Mouse (Mus musculus): ENCODE measurements around the gene Ppp2r5a. TPM values are rescaled to one million over a fixed set of nuclear protein-coding genes. Genes with fewer than 3 reads are reported as not detected.

Ppp2r5a gene
- polyA plus RNA-seq, 1 experiment from 2014 or later, result 20.6 TPM

DNA sequence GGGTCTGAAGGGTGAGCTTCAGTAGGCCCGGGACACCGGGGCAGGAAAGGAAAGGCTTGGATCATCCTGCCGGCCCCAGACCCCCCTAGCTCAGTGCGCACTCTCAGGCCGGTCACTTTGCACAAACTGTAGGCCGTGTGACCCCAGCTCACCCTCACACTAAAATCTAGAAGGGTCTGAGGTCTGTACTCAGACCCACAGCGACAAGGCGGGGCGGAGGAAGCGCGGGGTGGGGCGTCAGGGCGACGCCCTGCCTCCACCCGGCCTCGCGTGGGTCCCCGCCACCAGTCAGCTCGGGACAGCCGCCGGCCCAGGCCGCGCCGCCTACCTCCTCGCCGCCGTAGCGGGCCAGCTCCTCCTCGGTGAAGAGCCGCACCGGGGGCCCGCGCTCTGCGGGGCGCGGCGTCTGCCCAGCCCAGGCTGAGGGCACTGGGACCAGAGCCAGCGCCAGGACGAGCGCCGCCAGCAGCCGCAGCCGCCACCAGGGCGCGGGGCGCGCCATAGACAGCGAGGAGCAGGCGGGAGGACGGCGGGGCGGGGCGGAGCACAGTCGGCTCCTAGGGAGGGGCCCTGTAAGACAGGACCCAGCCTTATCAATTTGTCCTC is 85.4 kb downstream of the Ppp2r5a start, which contains the start of gene Nenf:
Gene Nenf (minus strand): TSS at position 604 of the 606 bp plus-strand sequence.
- H3K27me3 ChIP-seq, result no peaks in the 10 kb centered on the region
- no peaks in the 10 kb centered on the region for H3K36me3 ChIP-seq
- H3K9ac ChIP-seq, result peak within 1 kb of the TSS; percentile 85
- H3K4me1 ChIP-seq, result peaks cover 20% of the 10 kb centered on the region
- peak; percentile 84 for ATAC-seq (ENCODE audit: insufficient number of reproducible peaks, low FRiP score, low TSS enrichment, low read depth)
- no peaks in the 10 kb centered on the region for H3K9me3 ChIP-seq
- peak within 1 kb of the TSS; percentile 69 for H3K4me2 ChIP-seq
- H3K4me3 ChIP-seq, result peak within 1 kb of the TSS; percentile 77
- under 1% methylated on average over 49 of the region's 54 CpGs for WGBS
- H3K27ac ChIP-seq, result peak within 1 kb of the TSS; percentile 85

DNA sequence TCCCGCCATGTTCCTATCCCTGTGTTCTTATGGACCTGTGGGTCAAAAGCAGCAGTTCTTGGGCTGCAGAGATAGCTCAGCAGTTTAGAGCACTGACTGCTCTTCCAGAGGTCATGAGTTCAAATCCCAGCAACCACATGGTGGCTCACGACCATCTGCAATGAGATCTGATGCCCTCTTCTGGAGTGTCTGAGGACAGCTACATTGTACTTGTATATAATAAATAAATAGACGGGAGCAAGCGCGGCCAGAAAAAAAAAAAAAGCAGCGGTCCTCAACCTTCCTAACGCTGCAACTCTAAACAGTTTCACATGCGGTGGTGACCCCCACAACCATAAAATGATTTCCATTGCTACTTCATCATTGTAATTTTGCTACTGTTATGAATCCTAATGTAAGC is 86.3 kb downstream of the Ppp2r5a start:
- no peaks in the 10 kb centered on the region for H3K27me3 ChIP-seq
- peak overlapping the region; percentile 77 for H3K4me3 ChIP-seq
- no peak for ATAC-seq (ENCODE audit: insufficient number of reproducible peaks, low FRiP score, low TSS enrichment, low read depth)
- no peaks in the 10 kb centered on the region for H3K9me3 ChIP-seq
- H3K36me3 ChIP-seq, result no peaks in the 10 kb centered on the region
- no peak overlapping the region for H3K9ac ChIP-seq
- peak overlapping the region; percentile 69 for H3K4me2 ChIP-seq
- no peak overlapping the region for H3K27ac ChIP-seq
- peaks cover 20% of the 10 kb centered on the region for H3K4me1 ChIP-seq
- WGBS, result 83% methylated on average over 8 of the region's 8 CpGs

DNA sequence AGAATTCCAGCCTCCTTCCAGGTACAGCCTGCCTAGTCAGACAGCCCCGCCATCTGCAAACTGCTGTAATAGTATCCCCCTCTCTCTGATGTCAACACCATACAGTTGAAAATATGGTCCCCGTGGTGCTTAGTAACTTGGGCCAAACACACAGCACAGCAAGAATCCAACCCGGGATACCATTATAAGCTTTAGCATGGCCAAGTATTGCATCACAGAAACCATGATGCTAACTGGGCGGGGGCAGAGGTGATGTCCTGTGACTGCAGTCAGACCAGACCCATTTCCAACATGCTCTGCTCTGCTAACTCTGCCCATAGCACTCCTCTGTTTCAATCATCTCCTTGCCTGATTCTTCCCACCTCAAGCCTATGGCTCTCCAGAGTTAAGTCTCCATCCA is 89.1 kb downstream of the Ppp2r5a start:
- no peak for ATAC-seq (ENCODE audit: insufficient number of reproducible peaks, low FRiP score, low TSS enrichment, low read depth)
- WGBS, result 62% methylated on average over 4 of the region's 4 CpGs
- no peak overlapping the region for H3K4me2 ChIP-seq
- peaks cover 19% of the 10 kb centered on the region for H3K4me1 ChIP-seq
- no peak overlapping the region for H3K4me3 ChIP-seq
- peaks cover 5% of the 10 kb centered on the region; the same call in 1 of the 2 replicates for H3K36me3 ChIP-seq
- no peaks in the 10 kb centered on the region for H3K9me3 ChIP-seq
- no peak overlapping the region for H3K27ac ChIP-seq
- no peaks in the 10 kb centered on the region for H3K27me3 ChIP-seq
- no peak overlapping the region for H3K9ac ChIP-seq

DNA sequence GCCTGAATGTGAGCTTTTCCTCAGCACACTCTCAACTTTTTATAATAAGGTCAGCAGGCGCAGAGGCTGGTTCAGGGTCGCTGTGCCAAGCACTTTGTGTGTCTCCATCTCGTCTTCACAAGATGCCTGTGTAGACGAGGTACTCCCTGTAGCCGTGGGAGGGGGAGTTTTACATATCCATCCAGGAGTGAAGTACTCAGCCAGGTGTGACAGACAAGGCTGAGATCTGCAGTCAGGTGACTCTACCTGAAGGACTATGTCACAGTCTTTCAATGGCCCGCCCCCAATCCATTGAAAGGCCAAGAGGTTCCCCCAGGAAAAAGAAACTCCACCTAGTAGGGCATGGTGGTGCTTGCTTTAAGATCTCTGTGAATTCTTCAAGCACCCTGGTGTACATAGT is 89.9 kb downstream of the Ppp2r5a start:
- 78% methylated on average over 6 of the region's 6 CpGs for WGBS
- no peak overlapping the region for H3K27ac ChIP-seq
- peak overlapping the region; percentile 58 for H3K4me3 ChIP-seq
- H3K9ac ChIP-seq, result peak overlapping the region; percentile 58; the same call in 1 of the 2 replicates
- no peaks in the 10 kb centered on the region for H3K27me3 ChIP-seq
- peaks cover 16% of the 10 kb centered on the region for H3K4me1 ChIP-seq
- no peak for ATAC-seq (ENCODE audit: insufficient number of reproducible peaks, low FRiP score, low TSS enrichment, low read depth)
- H3K9me3 ChIP-seq, result no peaks in the 10 kb centered on the region
- H3K4me2 ChIP-seq, result peak overlapping the region; percentile 46
- peaks cover 7% of the 10 kb centered on the region; the same call in 1 of the 2 replicates for H3K36me3 ChIP-seq

DNA sequence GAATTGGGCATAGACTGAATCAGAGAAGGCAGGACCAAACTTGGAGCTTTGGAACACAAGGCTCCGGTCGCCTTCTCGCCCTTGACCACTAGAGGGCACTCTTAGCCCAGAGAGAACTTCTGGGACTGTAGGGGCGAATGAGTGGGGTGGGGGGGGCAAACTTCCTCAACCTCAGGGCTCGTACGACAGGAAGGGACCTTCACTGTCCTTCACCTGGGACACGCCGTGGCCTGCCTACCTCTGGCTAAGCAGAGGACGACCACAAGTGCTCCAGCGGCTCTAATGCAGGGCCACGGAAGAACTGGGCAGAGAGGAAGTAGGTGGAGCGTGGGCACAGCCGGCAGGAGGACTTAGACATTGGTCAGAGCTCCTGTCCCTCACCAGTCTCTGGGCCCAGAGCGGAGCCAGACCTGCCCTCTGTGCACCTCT is 90.5 kb downstream of the Ppp2r5a start:
- H3K9ac ChIP-seq, result peak overlapping the region; percentile 58
- H3K4me2 ChIP-seq, result peak overlapping the region; percentile 46
- WGBS, result under 1% methylated on average over 14 of the region's 14 CpGs
- peaks cover 14% of the 10 kb centered on the region for H3K36me3 ChIP-seq
- peaks cover 15% of the 10 kb centered on the region for H3K4me1 ChIP-seq
- peak overlapping the region; percentile 54 for H3K27ac ChIP-seq
- peak; percentile 87 for ATAC-seq (ENCODE audit: insufficient number of reproducible peaks, low FRiP score, low TSS enrichment, low read depth)
- no peaks in the 10 kb centered on the region for H3K27me3 ChIP-seq
- H3K4me3 ChIP-seq, result peak overlapping the region; percentile 58
- H3K9me3 ChIP-seq, result no peaks in the 10 kb centered on the region

DNA sequence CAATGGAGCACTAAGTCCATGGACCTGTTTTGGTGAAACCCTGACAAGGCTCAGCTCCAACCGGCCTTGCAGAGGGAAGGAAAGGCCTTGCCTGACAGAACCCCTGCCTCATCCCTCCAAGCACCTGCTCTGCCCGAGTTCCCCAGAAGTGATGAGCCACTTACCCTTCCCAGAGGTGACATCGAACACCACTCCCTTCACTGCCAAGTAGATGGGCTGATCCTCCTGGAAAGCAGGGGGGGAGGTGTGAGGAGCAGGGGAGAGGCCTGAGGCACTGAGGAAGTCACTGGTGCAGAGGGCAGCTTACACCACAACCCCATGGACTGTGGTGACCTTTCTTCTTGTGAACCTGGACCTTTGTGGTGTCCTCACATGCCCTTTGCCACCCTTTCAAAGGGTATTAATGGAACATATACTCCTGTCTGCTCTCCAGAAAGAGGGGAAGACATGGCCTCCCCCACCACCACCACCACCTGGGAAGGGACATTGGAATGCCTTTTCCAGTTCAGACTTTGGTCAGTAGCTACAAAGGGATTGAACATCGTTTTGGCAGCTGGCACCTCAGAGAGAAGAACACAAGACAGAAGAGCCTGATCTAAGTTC is 91.7 kb downstream of the Ppp2r5a start:
- no peak overlapping the region for H3K4me3 ChIP-seq
- ATAC-seq (ENCODE audit: insufficient number of reproducible peaks, low FRiP score, low TSS enrichment, low read depth), result no peak
- 67% methylated on average over 4 of the region's 4 CpGs for WGBS
- H3K36me3 ChIP-seq, result peaks cover 14% of the 10 kb centered on the region
- no peaks in the 10 kb centered on the region for H3K27me3 ChIP-seq
- no peak overlapping the region for H3K9ac ChIP-seq
- no peak overlapping the region for H3K4me2 ChIP-seq
- H3K9me3 ChIP-seq, result no peaks in the 10 kb centered on the region
- no peak overlapping the region for H3K27ac ChIP-seq
- H3K4me1 ChIP-seq, result peaks cover 6% of the 10 kb centered on the region; the same call in 1 of the 2 replicates

DNA sequence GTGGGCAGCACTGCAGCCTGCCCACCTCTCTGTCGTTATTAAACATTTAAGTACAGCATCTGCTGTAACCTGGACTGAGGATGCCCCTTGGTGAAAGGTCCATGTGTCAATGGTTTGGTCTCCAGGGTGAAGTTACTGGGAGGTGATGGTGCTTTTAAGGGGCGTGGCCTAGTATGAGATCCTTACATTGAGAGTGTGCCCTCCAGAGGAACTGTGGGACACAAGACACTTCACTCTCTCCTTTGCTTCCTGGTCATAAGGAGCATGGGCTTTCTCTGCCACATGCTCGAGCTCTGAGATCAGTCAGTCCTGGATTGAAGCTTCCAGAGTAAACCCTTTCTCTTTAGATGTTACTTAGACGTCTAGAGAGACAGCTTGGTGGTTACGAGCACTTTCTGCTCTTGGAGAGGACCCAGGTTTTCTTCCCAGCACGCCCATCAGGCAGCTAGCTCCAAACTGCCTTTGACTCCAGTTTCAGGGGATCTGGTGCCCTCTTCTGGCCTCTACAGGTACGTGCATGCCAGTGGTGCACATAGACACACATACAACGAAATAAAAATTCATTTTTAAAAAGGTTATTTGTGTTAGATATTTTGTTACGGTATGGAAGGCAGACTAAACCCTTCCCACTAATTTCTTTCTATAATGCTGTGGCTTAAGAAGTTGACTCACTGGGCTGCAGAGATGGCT is 95.2 kb downstream of the Ppp2r5a start:
- Histone ChIP-seq H3K27ac (no peak overlapping the region), H3K4me2 (no peak overlapping the region), H3K9ac (no peak overlapping the region), H3K4me1 (peaks cover 2% of the 10 kb centered on the region; the same call in 1 of the 2 replicates), H3K27me3 (no peaks in the 10 kb centered on the region), H3K36me3 (peaks cover 14% of the 10 kb centered on the region), H3K4me3 (no peak overlapping the region), H3K9me3 (no peaks in the 10 kb centered on the region)
- WGBS, result 80% methylated on average over 9 of the region's 9 CpGs
- no peak for ATAC-seq (ENCODE audit: insufficient number of reproducible peaks, low FRiP score, low TSS enrichment, low read depth)

DNA sequence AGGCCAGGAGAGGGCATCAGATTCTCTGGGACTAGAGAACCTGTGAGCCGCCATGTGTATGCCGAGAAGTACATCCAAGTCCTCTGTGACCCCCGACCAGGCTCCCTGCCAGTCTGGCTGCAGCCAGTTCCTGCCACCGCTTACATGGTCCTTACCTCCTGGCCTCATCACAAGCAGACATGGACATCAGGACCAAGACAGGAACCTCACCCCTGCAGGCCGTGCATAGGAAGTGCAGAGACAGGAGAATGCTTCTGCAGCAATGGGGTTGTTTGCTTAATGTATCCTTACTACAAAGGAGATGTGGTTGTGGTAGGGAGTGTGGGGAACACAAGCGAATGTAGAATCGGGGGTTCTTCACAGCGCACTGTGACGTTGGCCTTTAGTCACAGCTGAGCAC is 96.8 kb downstream of the Ppp2r5a start:
- peaks cover 14% of the 10 kb centered on the region for H3K36me3 ChIP-seq
- no peak for ATAC-seq (ENCODE audit: insufficient number of reproducible peaks, low FRiP score, low TSS enrichment, low read depth)
- no peak overlapping the region for H3K4me2 ChIP-seq
- no peak overlapping the region for H3K4me3 ChIP-seq
- H3K4me1 ChIP-seq, result 0 out of 2 replicates have a peak, but pooled peaks cover 2% of the 10 kb centered on the region
- 88% methylated on average over 9 of the region's 9 CpGs for WGBS
- H3K27ac ChIP-seq, result no peak overlapping the region
- H3K27me3 ChIP-seq, result no peaks in the 10 kb centered on the region
- no peak overlapping the region for H3K9ac ChIP-seq
- H3K9me3 ChIP-seq, result no peaks in the 10 kb centered on the region

DNA sequence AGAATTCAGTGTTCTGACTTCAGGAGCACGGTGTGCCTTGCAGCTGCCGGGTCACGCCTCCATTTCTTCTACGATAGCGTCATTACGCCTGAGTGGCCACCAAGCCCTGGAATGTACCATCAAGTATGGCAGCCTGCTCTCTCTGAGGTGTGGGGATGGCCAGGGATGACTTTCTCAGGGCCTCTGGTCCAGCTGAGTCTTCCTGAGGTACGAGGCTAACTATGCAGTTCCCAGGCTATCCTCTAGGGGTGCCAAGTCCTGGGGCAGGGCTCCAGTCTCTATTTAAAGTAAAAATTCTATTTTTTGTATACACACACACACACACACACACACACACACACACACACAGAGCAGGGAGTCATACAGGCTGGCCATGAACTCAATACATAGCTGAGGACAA is 97.5 kb downstream of the Ppp2r5a start:
- H3K27me3 ChIP-seq, result no peaks in the 10 kb centered on the region
- ATAC-seq (ENCODE audit: insufficient number of reproducible peaks, low FRiP score, low TSS enrichment, low read depth), result no peak
- peaks cover 14% of the 10 kb centered on the region for H3K36me3 ChIP-seq
- H3K4me2 ChIP-seq, result no peak overlapping the region
- H3K4me1 ChIP-seq, result 0 out of 2 replicates have a peak, but pooled peaks cover 2% of the 10 kb centered on the region
- no peaks in the 10 kb centered on the region for H3K9me3 ChIP-seq
- WGBS, result 72% methylated on average over 7 of the region's 7 CpGs
- no peak overlapping the region for H3K4me3 ChIP-seq
- H3K9ac ChIP-seq, result no peak overlapping the region
- H3K27ac ChIP-seq, result no peak overlapping the region

DNA sequence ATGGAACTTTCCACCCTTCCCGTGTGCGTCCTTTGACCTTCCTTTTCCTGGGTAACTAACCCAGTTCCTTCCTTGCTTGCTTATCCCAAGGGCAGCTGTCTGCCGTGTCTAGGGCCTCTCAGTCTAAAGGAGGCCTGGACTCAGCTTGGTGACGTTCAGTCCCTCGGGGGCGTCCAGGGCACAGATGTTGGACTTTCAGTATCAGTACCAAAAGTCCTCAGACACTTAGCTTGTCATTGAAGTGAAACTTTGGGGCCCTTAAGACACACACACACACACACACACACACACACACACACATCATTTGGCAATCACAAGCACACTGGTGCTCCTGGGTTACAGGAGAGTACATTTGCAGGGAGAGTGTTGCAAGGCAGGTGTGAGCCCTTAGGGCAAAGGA is 98.9 kb downstream of the Ppp2r5a start:
- Histone ChIP-seq H3K4me2 (no peak overlapping the region), H3K9me3 (no peaks in the 10 kb centered on the region), H3K9ac (no peak overlapping the region), H3K4me3 (no peak overlapping the region), H3K27ac (no peak overlapping the region), H3K4me1 (peaks cover 7% of the 10 kb centered on the region; the same call in 1 of the 2 replicates), H3K36me3 (peaks cover 9% of the 10 kb centered on the region), H3K27me3 (no peaks in the 10 kb centered on the region)
- ATAC-seq (ENCODE audit: insufficient number of reproducible peaks, low FRiP score, low TSS enrichment, low read depth), result no peak
- 63% methylated on average over 6 of the region's 6 CpGs for WGBS

DNA sequence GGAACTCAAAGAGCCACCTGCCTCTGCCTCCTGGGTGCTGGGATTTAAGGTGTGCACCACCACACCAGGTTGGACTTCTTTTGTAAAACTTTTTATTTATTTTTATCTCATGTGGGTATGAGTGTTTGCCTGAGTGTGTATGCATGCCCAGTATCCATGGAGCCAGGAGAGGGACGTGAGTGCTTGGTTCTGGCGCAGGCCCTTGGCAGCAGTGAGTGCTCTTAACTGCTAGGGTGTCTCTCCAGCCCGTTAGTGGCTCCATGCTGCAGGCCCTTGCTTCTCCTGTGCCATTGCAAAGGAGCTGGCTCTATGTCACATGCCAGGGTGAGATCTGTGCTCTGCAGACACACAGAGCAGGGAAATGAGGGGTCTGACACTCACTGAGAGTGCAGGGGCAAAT is 99.3 kb downstream of the Ppp2r5a start:
- Histone ChIP-seq H3K36me3 (peaks cover 9% of the 10 kb centered on the region), H3K4me2 (no peak overlapping the region), H3K4me3 (no peak overlapping the region), H3K9me3 (no peaks in the 10 kb centered on the region), H3K4me1 (peaks cover 8% of the 10 kb centered on the region; the same call in 1 of the 2 replicates), H3K9ac (no peak overlapping the region), H3K27me3 (no peaks in the 10 kb centered on the region), H3K27ac (no peak overlapping the region)
- 65% methylated on average over 3 of the region's 3 CpGs for WGBS
- ATAC-seq (ENCODE audit: insufficient number of reproducible peaks, low FRiP score, low TSS enrichment, low read depth), result no peak
